Mouse (Mus musculus) frontal cortex, adult 2 months (tissue): ENCODE data around the gene Nhlh2. TPM values are rescaled to one million over a fixed set of nuclear protein-coding genes. Genes with fewer than 3 reads are reported as not detected.

Experiments used
- DNase-seq, 2 experiments: peaks; one replicate each; pipeline ENCODE4 v3.0.0; 2022; ENCODE audit warnings: low spot score in 1 of 2; ENCODE audit errors: extremely low spot score in 1 of 2
- polyA plus RNA-seq: library from polyadenylated mRNA; depleted of rRNA; stranded (reverse); fragments of >200 nt; gene quantifications from 2 replicates; pipeline ENCODE4 v1.2.3, GENCODE M21; 2012

Gene Nhlh2
- polyA plus RNA-seq, 1 experiment: 0.42 TPM

DNA sequence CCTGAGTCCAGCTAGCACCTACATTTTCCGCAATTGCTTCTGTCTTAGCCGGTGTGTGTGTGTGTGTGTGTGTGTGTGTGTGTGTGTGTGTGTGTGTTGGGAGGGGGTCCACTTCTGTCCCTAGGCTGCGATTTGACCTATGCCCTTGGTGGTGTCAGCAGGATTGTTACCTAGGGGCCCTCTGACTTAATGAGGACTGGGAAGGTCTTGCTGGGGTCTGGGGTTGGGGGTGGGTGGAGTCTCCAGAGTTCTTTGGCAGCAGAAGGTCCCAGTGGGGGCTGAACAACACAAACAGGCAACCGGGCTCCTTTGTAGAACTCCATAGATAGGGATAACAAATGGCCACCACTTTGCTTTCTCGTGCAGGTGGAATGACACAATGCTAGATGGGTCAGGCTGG is 14.0 kb downstream of the Nhlh2 start:
- DNase-seq: no peak

GRCm38 (mm10) chr3:102024981-102025451 is 15.1 kb downstream of the Nhlh2 start:
- no peak for DNase-seq

- no peak for DNase-seq
These were observed 15.8 kb downstream of the Nhlh2 start for GRCm38 (mm10) chr3:102025659-102026058.

- DNase-seq: no peak
These were observed 18.0 kb downstream of the Nhlh2 start for GRCm38 (mm10) chr3:102027880-102028279.

- no peak for DNase-seq
These were observed 27.9 kb downstream of the Nhlh2 start for GRCm38 (mm10) chr3:102037806-102038205.

GRCm38 (mm10) chr3:102038608-102039007 is 28.7 kb downstream of the Nhlh2 start:
- DNase-seq: no peak

DNA sequence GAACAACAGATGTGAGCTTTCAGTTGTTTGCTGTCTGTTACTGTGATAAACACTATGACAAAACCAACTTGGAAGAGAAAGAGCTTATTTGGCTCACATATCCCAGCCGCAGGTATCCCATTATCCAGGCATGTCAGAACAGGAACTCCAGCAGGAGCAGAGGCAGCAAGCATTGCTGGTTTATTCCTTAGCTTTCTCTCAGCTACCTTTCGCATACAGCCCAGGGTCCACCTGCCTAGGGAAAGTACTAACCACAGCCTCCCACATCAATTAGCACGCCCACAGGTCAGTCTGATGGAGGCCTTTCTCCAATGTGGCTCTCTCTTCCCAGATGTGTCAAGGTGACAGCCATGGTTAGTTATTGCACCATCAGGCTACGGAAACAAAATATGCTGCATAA is 31.8 kb downstream of the Nhlh2 start:
- no peak for DNase-seq

- DNase-seq: peak in 1 of 2 experiments; percentile 44
These were observed 35.2 kb downstream of the Nhlh2 start for GRCm38 (mm10) chr3:102045071-102045470.

- DNase-seq: no peak
These were observed 37.7 kb downstream of the Nhlh2 start for GRCm38 (mm10) chr3:102047532-102047931.

- no peak for DNase-seq
These were observed 39.6 kb downstream of the Nhlh2 start for GRCm38 (mm10) chr3:102049207-102050104.

DNA sequence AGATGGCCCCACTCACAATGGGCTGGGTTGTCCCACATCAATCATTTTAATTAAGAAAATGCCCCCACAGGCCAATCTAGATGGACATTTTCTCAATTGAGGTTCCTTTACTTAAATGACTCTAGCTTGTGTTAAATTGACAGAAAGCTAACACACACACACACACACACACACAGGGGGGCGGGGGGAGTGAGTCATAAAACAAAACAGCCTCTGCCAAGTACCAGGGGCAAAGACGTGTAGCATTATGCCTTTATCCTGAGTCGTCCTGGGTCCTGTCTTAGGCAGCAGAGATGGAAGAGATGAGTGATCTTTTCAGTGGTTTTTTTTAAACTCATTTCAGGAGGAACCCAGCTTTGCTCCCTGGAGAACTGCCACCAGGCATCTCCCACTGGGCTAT is 42.2 kb downstream of the Nhlh2 start:
- DNase-seq: no peak

- no peak for DNase-seq
These were observed 43.4 kb downstream of the Nhlh2 start for GRCm38 (mm10) chr3:102053293-102053692.

DNA sequence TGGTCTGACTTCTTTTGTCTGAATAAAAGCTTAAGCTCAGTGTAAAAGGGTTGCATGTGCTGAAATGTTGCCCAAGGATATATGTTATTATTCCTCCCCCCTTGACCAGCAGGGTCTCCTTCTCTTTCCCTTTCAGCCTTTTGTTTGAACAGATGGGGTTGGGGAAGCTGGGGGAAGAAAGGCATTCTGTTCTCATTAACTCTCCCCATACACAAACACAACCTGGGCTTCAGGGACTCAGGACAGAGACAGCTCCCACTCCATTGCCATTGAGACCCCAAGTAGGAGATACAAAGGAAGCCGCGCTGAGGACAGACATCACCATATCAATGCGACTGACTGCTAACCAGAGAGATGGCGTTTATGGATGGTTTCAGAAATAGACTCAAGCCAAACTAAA is 46.0 kb downstream of the Nhlh2 start:
- no peak for DNase-seq

GRCm38 (mm10) chr3:102060065-102060464 is 50.2 kb downstream of the Nhlh2 start:
- DNase-seq: no peak

DNA sequence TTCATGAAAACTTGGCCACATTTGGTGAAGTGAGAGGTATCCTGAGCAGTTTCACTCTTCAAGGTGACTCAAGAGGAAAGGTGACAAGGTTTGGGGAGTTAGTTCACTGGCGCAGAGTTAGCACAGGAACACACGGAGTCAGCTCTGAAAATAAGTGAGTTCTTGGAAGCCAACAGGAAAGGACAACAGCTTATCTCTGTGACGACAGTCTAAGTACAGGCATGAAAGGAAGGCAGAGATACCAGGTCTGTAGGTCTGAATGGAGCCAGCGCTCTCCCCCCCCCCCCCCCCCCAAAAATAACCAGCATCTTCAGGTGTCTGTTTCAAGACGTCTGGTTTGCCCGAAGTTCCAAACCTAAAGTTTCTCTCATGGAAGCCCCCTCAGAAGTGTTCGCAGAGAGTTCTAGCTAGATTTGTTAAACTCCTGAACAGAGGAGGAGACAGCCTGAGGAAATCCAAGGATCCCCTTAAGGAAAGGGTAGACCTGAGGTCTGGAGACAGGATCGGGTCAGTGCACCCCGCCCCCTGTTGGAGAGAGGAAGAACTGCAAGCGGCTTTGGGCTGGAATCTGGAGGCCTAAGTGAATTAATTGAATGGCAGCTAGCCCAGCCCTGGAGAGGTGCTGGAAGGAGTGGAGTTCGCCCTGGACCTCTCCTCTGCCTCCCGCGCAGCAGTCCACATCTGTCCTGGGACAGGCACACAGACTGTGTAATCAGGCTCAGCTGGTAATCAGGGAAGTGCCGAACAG is 52.2 kb downstream of the Nhlh2 start:
- DNase-seq: peak in 1 of 2 experiments; percentile 64

DNA sequence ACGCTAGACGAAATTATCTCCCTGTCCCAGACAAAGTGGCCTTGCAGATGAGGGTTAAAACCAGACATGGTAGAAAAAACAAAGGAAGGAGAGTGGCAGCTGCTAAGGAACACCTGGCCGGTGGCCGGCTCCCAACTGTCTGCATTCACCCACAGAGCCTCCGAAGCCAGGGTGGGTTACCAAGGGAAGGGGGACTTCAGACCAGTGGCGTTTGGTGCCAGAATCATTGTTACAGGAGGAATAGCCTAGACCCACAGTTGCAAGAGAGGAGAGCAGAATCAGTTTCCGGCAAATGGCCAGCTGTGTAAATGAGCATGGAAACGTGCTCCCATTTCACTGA is 52.8 kb downstream of the Nhlh2 start:
- no peak for DNase-seq

DNA sequence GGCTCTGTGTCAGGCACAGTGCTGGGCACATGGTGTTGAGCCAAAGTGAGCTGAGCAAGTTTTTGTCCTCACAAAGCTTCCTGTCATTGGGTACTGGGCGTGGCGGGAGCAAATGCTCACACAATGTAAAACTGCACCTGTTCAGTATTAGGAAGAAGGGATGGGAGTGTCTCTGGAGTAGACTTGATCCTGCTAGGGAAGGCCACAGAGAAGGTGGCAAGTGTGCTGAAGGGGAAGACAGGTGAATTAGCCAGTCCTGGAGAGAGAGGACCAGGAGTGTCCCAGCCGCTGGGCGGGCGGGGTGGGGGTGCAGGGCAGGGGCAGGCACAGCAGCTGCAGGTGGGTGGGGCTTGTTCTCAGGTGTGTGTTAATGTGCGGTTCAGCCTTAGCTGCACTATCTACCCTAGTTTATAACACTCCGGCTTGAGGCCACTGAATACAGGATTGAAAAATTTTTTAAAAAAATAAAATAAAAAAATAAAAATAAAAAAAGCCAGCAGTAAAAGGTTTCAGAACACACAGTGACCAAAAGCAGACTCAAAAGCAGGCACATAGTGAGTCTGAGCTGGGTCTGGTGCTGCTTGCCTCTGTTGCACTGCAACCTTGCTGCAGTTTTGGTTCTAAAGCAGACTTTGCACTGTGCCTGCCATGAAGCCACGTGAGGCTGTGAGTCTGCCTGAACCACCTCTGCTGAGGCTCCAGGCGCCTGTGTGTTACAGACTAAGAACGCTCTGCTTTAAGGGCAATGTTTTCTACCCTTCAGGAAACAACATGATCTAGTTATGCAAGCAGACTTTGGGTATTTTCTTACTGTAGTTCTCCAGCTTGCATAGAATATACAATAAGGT is 53.6 kb downstream of the Nhlh2 start:
- DNase-seq: no peak

GRCm38 (mm10) chr3:102064566-102064965 is 54.7 kb downstream of the Nhlh2 start:
- DNase-seq: no peak
